Mouse (Mus musculus): Measurements from ENCODE around the gene Pcp4l1.

GRCm38 (mm10) chr1:171204249-171204644 is 8.2 kb upstream of the Pcp4l1 start:
- no peak for TF ChIP-seq GATA1 (IDR thresholded peaks at IDR 0.05; ENCODE audit: borderline replicate concordance, low read length)
- TF ChIP-seq FLI1 (IDR thresholded peaks at IDR 0.05; ENCODE audit: low read length) = no peak

Measured in megakaryocyte, embryonic 14.5 days (primary cell).